Mouse (Mus musculus) bone marrow, adult 2 months (tissue): ENCODE data around the gene Rreb1. TPM values are rescaled to one million over a fixed set of nuclear protein-coding genes. Genes with fewer than 3 reads are reported as not detected.

ENCODE experiments used
- H3K27ac ChIP-seq: fragments of 200-500 bp; 2 replicates; pipeline ENCODE4 v1.5.1; 2012; ENCODE audit warnings: low read depth, mild to moderate bottlenecking, control low read depth, inconsistent platforms, low read length; ENCODE audit not compliant: control insufficient read depth, poor library complexity, insufficient read depth
- H3K4me1 ChIP-seq: fragments of 200-500 bp; 2 replicates; pipeline ENCODE4 v1.6.1; 2011; ENCODE audit warnings: low read length; ENCODE audit not compliant: control insufficient read depth, insufficient read depth
- H3K4me3 ChIP-seq: fragments of 200-500 bp; replicated peaks from 2 replicates; pipeline ENCODE3; 2011; ENCODE audit warnings: mild to moderate bottlenecking, low read depth, low read length, control low read depth; ENCODE audit not compliant: control insufficient read depth
- CTCF ChIP-seq: fragments of 200-500 bp; IDR thresholded peaks from 2 replicates; pipeline ENCODE4 v1.5.1; 2011; ENCODE audit warnings: low read length, control low read depth; ENCODE audit not compliant: control insufficient read depth, insufficient read depth
- POLR2A ChIP-seq: fragments of 200-500 bp; IDR thresholded peaks from 2 replicates; pipeline ENCODE4 v1.6.1; 2011; ENCODE audit warnings: low read depth, mild to moderate bottlenecking, control low read depth, low read length, borderline replicate concordance; ENCODE audit not compliant: control insufficient read depth
- WGBS: fragments of 180-500 bp; shearing (Covaris S2); methylation state at CpG from one replicate; pipeline ENCODE4 v1.1.7; 2018; 5-methylcytosine and 5-hydroxymethylcytosine counted together
- polyA plus RNA-seq: library from polyadenylated mRNA; stranded (reverse); fragments of >200 nt; gene quantifications from 2 replicates; pipeline ENCODE4 v1.2.4, GENCODE M21; 2011; ENCODE audit warnings: low replicate concordance; ENCODE audit not compliant: missing spikeins, insufficient read depth, insufficient read length

Gene Rreb1
- polyA plus RNA-seq, 1 experiment: 17.7 TPM

GRCm38 (mm10) chr13:37954318-37954717, 176.1 kb downstream of the Rreb1 start:
- no peak for TF ChIP-seq POLR2A
- no peak for TF ChIP-seq CTCF
- no peak overlapping the region for H3K4me3 ChIP-seq
- WGBS: 69% methylated on average over 1 of the region's 1 CpGs
- no peak overlapping the region for H3K27ac ChIP-seq
- H3K4me1 ChIP-seq: peaks cover 2% of the 10 kb centered on the region; the same call in 1 of the 2 replicates

DNA sequence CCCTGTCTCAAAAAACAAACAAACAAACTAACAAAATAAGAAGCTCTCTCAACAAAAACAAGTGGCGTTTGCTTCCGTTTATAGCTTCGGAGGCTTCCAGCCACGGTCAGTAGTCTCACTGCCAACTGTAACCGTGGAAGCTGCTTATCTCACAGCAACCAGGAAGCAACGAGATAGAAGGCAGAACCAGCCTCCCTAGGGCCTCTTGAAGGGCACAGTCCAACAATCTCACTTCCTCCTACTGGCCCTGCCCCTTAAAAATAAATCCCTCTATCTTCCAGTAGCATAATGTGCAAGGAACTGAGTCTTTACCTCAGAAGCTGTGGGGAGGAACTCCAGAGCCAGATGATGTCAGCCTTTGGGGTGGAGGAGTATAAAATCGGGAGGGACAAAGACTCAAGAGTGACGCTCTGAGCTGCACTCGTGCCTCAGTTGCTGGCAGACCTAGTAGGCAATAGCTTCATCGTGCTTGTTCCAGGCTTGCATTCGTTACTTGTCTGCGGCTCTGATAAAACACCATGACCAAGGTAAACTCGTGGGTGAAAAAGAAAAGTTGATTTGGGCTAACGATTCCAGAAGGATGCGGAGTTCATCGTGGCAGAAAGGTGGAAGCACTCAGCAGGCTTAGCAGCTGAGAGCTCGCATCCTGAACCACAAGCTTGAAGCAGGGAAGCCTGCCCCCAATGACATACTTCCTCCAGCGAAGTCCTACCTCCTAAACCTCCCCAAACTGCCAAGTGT, 180.5 kb downstream of the Rreb1 start:
- 58% methylated on average over 18 of the region's 18 CpGs for WGBS
- no peak for TF ChIP-seq POLR2A
- no peak for TF ChIP-seq CTCF
- H3K4me1 ChIP-seq: peaks cover 4% of the 10 kb centered on the region; the same call in 1 of the 2 replicates
- peak overlapping the region; percentile 66 for H3K27ac ChIP-seq
- no peak overlapping the region for H3K4me3 ChIP-seq

- H3K27ac ChIP-seq: peak overlapping the region; percentile 66
- TF ChIP-seq POLR2A (no peak), CTCF (no peak)
- H3K4me1 ChIP-seq: peaks cover 8% of the 10 kb centered on the region
- no peak overlapping the region for H3K4me3 ChIP-seq
- 62% methylated on average over 15 of the region's 15 CpGs for WGBS
Measured at GRCm38 (mm10) chr13:37959239-37959907, 181.2 kb downstream of the Rreb1 start.

DNA sequence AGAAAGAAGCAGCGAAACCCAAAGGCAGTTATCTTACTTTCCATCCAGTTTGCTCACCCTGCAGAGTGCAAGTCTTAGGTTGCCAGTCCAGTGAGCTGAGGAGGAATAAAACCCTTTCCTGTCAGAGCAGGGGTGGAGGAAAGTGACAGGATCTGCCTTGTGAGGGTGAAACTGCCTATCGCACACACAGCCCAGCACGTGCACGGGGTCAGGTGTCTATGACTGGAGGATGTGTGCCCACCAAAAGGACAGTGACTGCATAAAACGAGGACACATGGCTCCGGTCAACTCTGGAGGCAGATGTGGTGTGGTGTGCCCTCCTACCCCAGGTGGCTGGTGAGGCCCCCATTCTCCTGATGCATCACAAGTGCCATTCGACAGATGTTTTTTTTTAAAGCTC, 181.7 kb downstream of the Rreb1 start:
- H3K4me1 ChIP-seq: peaks cover 8% of the 10 kb centered on the region
- no peak overlapping the region for H3K27ac ChIP-seq
- no peak for TF ChIP-seq CTCF
- no peak for TF ChIP-seq POLR2A
- no peak overlapping the region for H3K4me3 ChIP-seq
- WGBS: 62% methylated on average over 7 of the region's 7 CpGs

- no peak for TF ChIP-seq POLR2A
- no peak for TF ChIP-seq CTCF
- 85% methylated on average over 9 of the region's 9 CpGs for WGBS
- Histone ChIP-seq H3K4me3 (no peak overlapping the region), H3K27ac (no peak overlapping the region), H3K4me1 (peaks cover 12% of the 10 kb centered on the region)
Measured at GRCm38 (mm10) chr13:37962541-37962940, 184.3 kb downstream of the Rreb1 start.

GRCm38 (mm10) chr13:37963354-37964007, 185.3 kb downstream of the Rreb1 start:
- peaks cover 12% of the 10 kb centered on the region for H3K4me1 ChIP-seq

GRCm38 (mm10) chr13:37964128-37965087, 186.2 kb downstream of the Rreb1 start:
- Histone ChIP-seq H3K4me1 (peaks cover 10% of the 10 kb centered on the region), H3K4me3 (no peak overlapping the region), H3K27ac (peak overlapping the region; percentile 15; the same call in 1 of the 2 replicates)
- TF ChIP-seq POLR2A: no peak
- TF ChIP-seq CTCF: no peak
- WGBS: 35% methylated on average over 20 of the region's 20 CpGs

More at GRCm38 (mm10) chr13:37963354-37964007, 185.3 kb downstream of the Rreb1 start:
- TF ChIP-seq POLR2A: no peak
- TF ChIP-seq CTCF: peak; percentile 75
- H3K4me3 ChIP-seq: peak overlapping the region; percentile 46
- WGBS: 2% methylated on average over 12 of the region's 12 CpGs
- H3K27ac ChIP-seq: no peak overlapping the region
